Mouse (Mus musculus) kidney, postnatal 0 days (tissue): Measurements from ENCODE around the gene Tgfbr3. TPM values are rescaled to one million over a fixed set of nuclear protein-coding genes. Genes with fewer than 3 reads are reported as not detected.
"Not testable (repeated sequence)": the region's sequence is repeated elsewhere in the genome, so short reads cannot be mapped to it uniquely, and the experiment has no call there.

Source experiments
- ATAC-seq: fragments of 200-750 bp; cut with Nextera tagmentation; replicated peaks from 2 replicates; pipeline ENCODE4 v1.8.0; 2017; ENCODE audit warnings: low read depth, moderate number of reproducible peaks, moderate TSS enrichment, moderate library complexity; ENCODE audit not compliant: low FRiP score
- DNase-seq: peaks from one replicate; pipeline ENCODE4 v3.0.0-alpha.2; 2016; ENCODE audit warnings: low spot score
- H3K27ac ChIP-seq: fragments of 300-500 bp; sonication (generic); 2 replicates; pipeline ENCODE4 v1.5.1; 2014; ENCODE audit warnings: mild to moderate bottlenecking
- H3K27me3 ChIP-seq: fragments of 300-500 bp; sonication (generic); 2 replicates; pipeline ENCODE4 v1.6.1; 2014; ENCODE audit warnings: low read length, mixed read lengths; ENCODE audit not compliant: insufficient read depth
- H3K36me3 ChIP-seq: fragments of 300-500 bp; sonication (generic); 2 replicates; pipeline ENCODE4 v1.6.1; 2014; ENCODE audit warnings: low read length, mixed read lengths; ENCODE audit not compliant: insufficient read depth
- H3K4me1 ChIP-seq: fragments of 300-500 bp; sonication (generic); replicated peaks from 2 replicates; pipeline ENCODE4 v1.6.1; 2014; ENCODE audit warnings: antibody characterized with exemption, low read length, mixed read lengths; ENCODE audit not compliant: insufficient read depth
- H3K4me2 ChIP-seq: fragments of 300-500 bp; sonication (generic); 2 replicates; pipeline ENCODE4 v1.6.1; 2014; ENCODE audit warnings: mild to moderate bottlenecking, low read length, moderate library complexity, mixed read lengths
- H3K4me3 ChIP-seq: fragments of 300-500 bp; sonication (generic); replicated peaks from 2 replicates; pipeline ENCODE4 v1.5.1; 2014; ENCODE audit warnings: low read depth, low read length
- H3K9ac ChIP-seq: fragments of 300-500 bp; sonication (generic); 2 replicates; pipeline ENCODE4 v1.6.1; 2014; ENCODE audit warnings: low read depth, low read length
- H3K9me3 ChIP-seq: fragments of 300-500 bp; sonication (generic); replicated peaks from 2 replicates; pipeline ENCODE4 v1.6.1; 2016; ENCODE audit warnings: low read length, inconsistent platforms, mixed read lengths
- CTCF ChIP-seq: IDR thresholded peaks from 2 replicates; pipeline ENCODE4 v1.5.1; 2016; ENCODE audit warnings: antibody characterized with exemption, low read depth, mild to moderate bottlenecking, moderate library complexity
- WGBS: fragments of 180-500 bp; shearing (Covaris S2); extraction: QIAGEN DNeasy Blood & Tissue Kit; methylation state at CpG from one replicate; pipeline ENCODE4 v1.1.7; 2014; 5-methylcytosine and 5-hydroxymethylcytosine counted together
- polyA plus RNA-seq: library from polyadenylated mRNA; unstranded; fragments of >200 nt; fragmentation: Nextera tagmentation; extraction: Ambion mirVana; gene quantifications from 2 replicates; pipeline ENCODE4 v1.2.1, GENCODE M21; 2015

Tgfbr3 gene
- polyA plus RNA-seq, 1 experiment from 2014 or later: 10.8 TPM

- H3K9me3 ChIP-seq: no peaks in the 10 kb centered on the region; the same call in 1 of the 2 replicates
- H3K27ac ChIP-seq: no peak overlapping the region
- no peak overlapping the region for H3K4me2 ChIP-seq
- H3K9ac ChIP-seq: no peak overlapping the region
- H3K27me3 ChIP-seq: no peaks in the 10 kb centered on the region
- WGBS: 92% methylated on average over 3 of the region's 3 CpGs
- ATAC-seq (no peak), DNase-seq (no peak)
- H3K4me3 ChIP-seq: no peak overlapping the region
- no peak for TF ChIP-seq CTCF
- peaks cover 9% of the 10 kb centered on the region for H3K4me1 ChIP-seq
- H3K36me3 ChIP-seq: 0 out of 2 replicates have a peak, but pooled peaks cover 2% of the 10 kb centered on the region
Observed at GRCm38 (mm10) chr5:107253395-107253794, 36.0 kb downstream of the Tgfbr3 start.

DNA sequence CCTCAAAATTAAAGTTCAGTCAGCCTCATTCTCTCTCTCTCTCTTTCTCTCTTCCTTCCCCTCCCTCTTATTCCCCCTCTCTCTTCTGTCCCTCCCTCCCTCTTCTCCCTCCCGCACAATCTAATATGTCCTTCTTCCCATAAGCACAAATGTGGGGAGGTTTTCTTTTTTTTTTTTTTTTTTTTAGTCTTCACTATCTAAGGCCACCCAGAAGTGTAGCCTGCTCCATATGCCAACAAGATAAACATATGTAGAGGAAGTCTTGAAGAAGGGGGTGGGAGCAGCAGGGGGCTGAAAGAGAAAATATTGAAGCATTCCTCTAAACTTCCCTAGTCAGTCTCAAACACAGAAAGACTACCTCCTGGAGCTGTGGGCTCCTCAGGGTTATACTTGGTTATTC is 37.0 kb downstream of the Tgfbr3 start:
- peaks cover 9% of the 10 kb centered on the region for H3K4me1 ChIP-seq
- ATAC-seq (no peak), DNase-seq (no peak)
- no peak overlapping the region for H3K27ac ChIP-seq
- no peak for TF ChIP-seq CTCF
- no peaks in the 10 kb centered on the region for H3K27me3 ChIP-seq
- no peak overlapping the region for H3K4me2 ChIP-seq
- H3K9me3 ChIP-seq: no peaks in the 10 kb centered on the region; the same call in 1 of the 2 replicates
- H3K4me3 ChIP-seq: no peak overlapping the region
- no peak overlapping the region for H3K9ac ChIP-seq
- WGBS: 46% methylated on average over 1 of the region's 1 CpGs
- H3K36me3 ChIP-seq: 0 out of 2 replicates have a peak, but pooled peaks cover 2% of the 10 kb centered on the region

DNA sequence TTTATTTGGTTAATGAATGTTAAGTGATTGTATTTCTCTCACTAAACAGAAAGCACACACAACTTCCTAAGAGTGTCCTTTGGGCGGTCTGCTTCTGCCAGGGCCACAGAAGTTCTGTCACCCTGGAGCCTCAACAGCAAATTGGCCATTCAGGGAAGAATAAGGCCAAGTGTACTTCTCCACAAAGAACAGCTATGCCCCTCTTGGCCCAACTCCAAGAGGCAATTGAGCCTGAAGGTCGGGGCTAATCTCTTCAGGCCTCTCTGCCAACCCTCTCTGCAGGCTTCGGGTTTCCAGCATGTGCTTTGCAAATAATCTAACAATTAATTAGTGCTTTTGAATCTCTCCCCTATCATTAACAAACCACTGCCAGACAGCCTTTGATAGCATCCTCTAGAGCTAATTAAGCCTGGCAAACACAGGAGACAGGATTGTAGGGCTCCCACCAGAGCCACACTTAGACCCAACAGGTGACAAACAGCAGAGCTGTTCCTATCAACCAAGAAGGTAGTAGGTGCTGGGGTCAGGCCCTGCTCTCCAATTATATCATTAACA is 37.6 kb downstream of the Tgfbr3 start:
- H3K9ac ChIP-seq: no peak overlapping the region
- peaks cover 9% of the 10 kb centered on the region for H3K4me1 ChIP-seq
- DNase-seq (no peak), ATAC-seq (no peak)
- H3K4me3 ChIP-seq: no peak overlapping the region
- no peaks in the 10 kb centered on the region for H3K27me3 ChIP-seq
- 0 out of 2 replicates have a peak, but pooled peaks cover 2% of the 10 kb centered on the region for H3K36me3 ChIP-seq
- TF ChIP-seq CTCF: no peak
- 0 out of 2 replicates have a peak overlapping the region, but pooled peaks have one; percentile 32 for H3K27ac ChIP-seq
- no peak overlapping the region for H3K4me2 ChIP-seq
- H3K9me3 ChIP-seq: no peaks in the 10 kb centered on the region; the same call in 1 of the 2 replicates
- 12% methylated on average over 3 of the region's 3 CpGs for WGBS

- DNase-seq: no peak
- ATAC-seq: no peak
Observed at GRCm38 (mm10) chr5:107250548-107251272, 38.7 kb downstream of the Tgfbr3 start.

DNA sequence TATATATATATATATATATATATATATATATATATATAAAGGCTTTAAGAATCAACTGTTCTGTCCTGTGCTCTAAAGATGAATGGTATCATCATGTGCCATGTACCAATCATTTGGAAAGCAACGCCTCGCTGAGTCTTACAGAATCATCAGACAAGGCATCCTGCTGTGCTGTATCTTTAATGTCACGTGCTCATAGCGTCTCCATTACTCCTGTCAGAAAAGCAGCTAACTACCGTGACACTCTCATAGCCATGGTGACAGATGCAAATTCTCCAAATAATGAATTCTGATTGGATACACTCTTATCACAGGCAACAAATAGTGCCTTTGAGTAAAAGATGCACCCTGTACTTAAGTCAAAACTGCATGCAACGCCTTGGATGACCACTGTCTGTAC is 40.7 kb downstream of the Tgfbr3 start:
- no peak for DNase-seq
- ATAC-seq: no peak
- no peak overlapping the region for H3K9ac ChIP-seq
- 96% methylated on average over 6 of the region's 6 CpGs for WGBS
- no peak for TF ChIP-seq CTCF
- H3K36me3 ChIP-seq: no peaks in the 10 kb centered on the region
- H3K4me3 ChIP-seq: no peak overlapping the region
- H3K27ac ChIP-seq: no peak overlapping the region
- H3K27me3 ChIP-seq: no peaks in the 10 kb centered on the region
- no peak overlapping the region for H3K4me2 ChIP-seq
- H3K4me1 ChIP-seq: peaks cover 9% of the 10 kb centered on the region
- no peaks in the 10 kb centered on the region; the same call in 1 of the 2 replicates for H3K9me3 ChIP-seq

More at GRCm38 (mm10) chr5:107250548-107251272, 38.7 kb downstream of the Tgfbr3 start:
- peak; percentile 3; the same call in 1 of the 2 replicates for TF ChIP-seq CTCF
- no peak overlapping the region for H3K9ac ChIP-seq
- no peaks in the 10 kb centered on the region; the same call in 1 of the 2 replicates for H3K9me3 ChIP-seq
- H3K4me3 ChIP-seq: no peak overlapping the region
- no peaks in the 10 kb centered on the region for H3K27me3 ChIP-seq
- H3K4me1 ChIP-seq: peaks cover 9% of the 10 kb centered on the region
- H3K4me2 ChIP-seq: no peak overlapping the region
- H3K36me3 ChIP-seq: 0 out of 2 replicates have a peak, but pooled peaks cover 2% of the 10 kb centered on the region
- 34% methylated on average over 19 of the region's 19 CpGs for WGBS
- no peak overlapping the region for H3K27ac ChIP-seq

DNA sequence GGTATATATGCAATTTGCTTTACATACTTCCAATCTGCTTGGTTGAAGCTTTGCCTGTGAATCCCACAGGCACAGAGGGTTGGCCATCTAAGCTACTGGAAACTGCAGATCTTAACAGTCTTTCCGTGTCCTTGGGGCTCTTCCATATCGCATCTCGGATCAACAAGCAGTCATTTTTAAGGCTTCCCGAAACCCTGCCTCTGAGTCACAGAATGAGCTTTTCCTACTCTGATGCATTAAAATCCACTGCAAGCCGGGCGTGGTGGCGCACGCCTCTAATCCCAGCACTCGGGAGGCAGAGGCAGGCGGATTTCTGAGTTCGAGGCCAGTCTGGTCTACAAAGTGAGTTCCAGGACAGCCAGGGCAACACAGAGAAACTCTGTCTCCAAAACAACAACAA is 41.1 kb downstream of the Tgfbr3 start:
- H3K27me3 ChIP-seq, H3K4me2 ChIP-seq, H3K36me3 ChIP-seq, DNase-seq, H3K9ac ChIP-seq, ATAC-seq, H3K4me1 ChIP-seq, H3K4me3 ChIP-seq, H3K27ac ChIP-seq, H3K9me3 ChIP-seq: not testable (repeated sequence)
- WGBS: 95% methylated on average over 11 of the region's 11 CpGs
